Mouse (Mus musculus): Measurements from ENCODE around the gene Nr2c2. TPM values are rescaled to one million over a fixed set of nuclear protein-coding genes. Genes with fewer than 3 reads are reported as not detected.
"Not testable (repeated sequence)": the region's sequence is repeated elsewhere in the genome, so short reads cannot be mapped to it uniquely, and the experiment has no call there.

Gene Nr2c2
- total and polyA plus RNA-seq, 3 experiments = 12.2 to 14.3 (median 12.4) TPM

GRCm38 (mm10) chr6:92084932-92085331 lies 6.3 kb upstream of the Nr2c2 start:
- Histone ChIP-seq H3K36me3 (replicated peaks in 1 of 2; ENCODE audit: control insufficient read depth in 1 of 2, insufficient read depth in 1 of 2, low read length in 1 of 2) (no peaks in the 10 kb centered on the region), H3K4me1 (ENCODE audit: control insufficient read depth in 1 of 2, insufficient read depth in 2 of 2) (peaks cover 0 to under 1% of the 10 kb centered on the region in 2 experiments; a peak in 1 of 4 replicates), H3K4me2 (ENCODE audit: insufficient read depth, low read depth, poor library complexity, severe bottlenecking) (no peak overlapping the region), H3K9ac (ENCODE audit: insufficient read depth, low read depth) (no peak overlapping the region), H3K9me3 (replicated peaks; ENCODE audit: low read length) (no peaks in the 10 kb centered on the region), H3K79me2 (replicated peaks; ENCODE audit: control insufficient read depth, extremely low read depth, insufficient read depth, poor library complexity, severe bottlenecking) (no peaks in the 10 kb centered on the region), H3K27me3 (replicated peaks) (no peaks in the 10 kb centered on the region), H3K27ac (ENCODE audit: insufficient read depth, low read depth) (no peak overlapping the region), H3K4me3 (replicated peaks in 1 of 3; ENCODE audit: low read depth in 2 of 3, low read length in 2 of 3, poor library complexity in 1 of 3) (no peak overlapping the region)
- in situ Hi-C loops (cut with MboI; ENCODE audit: low pct_ligation_motif_present, low pct_unique_long_range_greater_than_20kb, low sequenced_read_pairs) (no loop called here), dilution Hi-C loops (cut with MboI; ENCODE audit: extremely low pct_ligation_motif_present, extremely low pct_unique_long_range_greater_than_20kb, low sequenced_read_pairs) (no loop called here)
- no peak for TF ChIP-seq SIN3A (IDR thresholded peaks at IDR 0.05; ENCODE audit: low read length)
- TF ChIP-seq POLR2AphosphoS2 (IDR thresholded peaks at IDR 0.05; ENCODE audit: low read depth, low read length) = no peak
- TF ChIP-seq EP300 (IDR thresholded peaks at IDR 0.05; ENCODE audit: low read length) = no peak
- TF ChIP-seq USF2 (conservative IDR thresholded peaks at IDR 0.05; ENCODE audit: low read depth, low read length) = no peak
- TF ChIP-seq USF1 (IDR thresholded peaks at IDR 0.05; ENCODE audit: low read depth, low read length) = no peak
- no peak for TF ChIP-seq TBP (conservative IDR thresholded peaks at IDR 0.05; ENCODE audit: low read depth, low read length)
- TF ChIP-seq BHLHE40 (IDR thresholded peaks at IDR 0.05; ENCODE audit: low read depth, low read length) = no peak
- DNase-seq (ENCODE audit: extremely low read depth) = no peak

- H3K9me3 ChIP-seq (replicated peaks; ENCODE audit: low read length); H3K9ac ChIP-seq (ENCODE audit: insufficient read depth, low read depth); H3K4me2 ChIP-seq (ENCODE audit: insufficient read depth, low read depth, poor library complexity, severe bottlenecking); in situ Hi-C loops (cut with MboI; ENCODE audit: low pct_ligation_motif_present, low pct_unique_long_range_greater_than_20kb, low sequenced_read_pairs); H3K36me3 ChIP-seq (replicated peaks in 1 of 2; ENCODE audit: control insufficient read depth in 1 of 2, insufficient read depth in 1 of 2, low read length in 1 of 2); DNase-seq (ENCODE audit: extremely low read depth); dilution Hi-C loops (cut with MboI; ENCODE audit: extremely low pct_ligation_motif_present, extremely low pct_unique_long_range_greater_than_20kb, low sequenced_read_pairs); H3K27me3 ChIP-seq (replicated peaks); H3K4me3 ChIP-seq (replicated peaks in 1 of 3; ENCODE audit: low read depth in 2 of 3, low read length in 2 of 3, poor library complexity in 1 of 3); H3K27ac ChIP-seq (ENCODE audit: insufficient read depth, low read depth): not testable (repeated sequence)
- Histone ChIP-seq H3K79me2 (replicated peaks; ENCODE audit: control insufficient read depth, extremely low read depth, insufficient read depth, poor library complexity, severe bottlenecking) (peaks cover 16% of the 10 kb centered on the region), H3K4me1 (ENCODE audit: control insufficient read depth in 1 of 2, insufficient read depth in 2 of 2) (peaks cover 0 to 18% of the 10 kb centered on the region in 2 experiments; a peak in 2 of 4 replicates)
These were observed 2.0 kb upstream of the Nr2c2 start for GRCm38 (mm10) chr6:92089141-92089540.

- DNase-seq (ENCODE audit: extremely low read depth) = no peak
- no peak for TF ChIP-seq SMC3 (IDR thresholded peaks at IDR 0.05; ENCODE audit: low read depth, low read length)
- no peak for TF ChIP-seq CHD1 (IDR thresholded peaks at IDR 0.05; ENCODE audit: low read depth, low read length)
- TF ChIP-seq IRF4 (IDR thresholded peaks at IDR 0.05; ENCODE audit: low read depth, low read length) = no peak
- no peak for TF ChIP-seq USF2 (conservative IDR thresholded peaks at IDR 0.05; ENCODE audit: low read depth, low read length)
- no peak for TF ChIP-seq ZC3H11A (IDR thresholded peaks at IDR 0.05; ENCODE audit: low read depth, low read length)
- no peak for TF ChIP-seq JUN (IDR thresholded peaks at IDR 0.05; ENCODE audit: insufficient read depth, low read depth, low read length)
- TF ChIP-seq E2F4 (IDR thresholded peaks at IDR 0.05; ENCODE audit: insufficient replicate concordance, low read depth, low read length) = no peak
- TF ChIP-seq NELFE (IDR thresholded peaks at IDR 0.05; ENCODE audit: low read depth, low read length) = no peak
- no peak for TF ChIP-seq MEF2A (IDR thresholded peaks at IDR 0.05; ENCODE audit: borderline replicate concordance, low read depth, low read length)
- no peak for TF ChIP-seq RAD21 (IDR thresholded peaks at IDR 0.05; ENCODE audit: low read depth, low read length)
- TF ChIP-seq CTCF (conservative IDR thresholded peaks at IDR 0.05 in 1 of 2, IDR thresholded peaks at IDR 0.05 in 1 of 2; ENCODE audit: low read depth in 2 of 2, low read length in 2 of 2) = no peak
- TF ChIP-seq BHLHE40 (IDR thresholded peaks at IDR 0.05; ENCODE audit: low read depth, low read length) = no peak
- no peak for TF ChIP-seq POLR2AphosphoS2 (IDR thresholded peaks at IDR 0.05; ENCODE audit: low read depth, low read length)
- TF ChIP-seq TCF12 (IDR thresholded peaks at IDR 0.05; ENCODE audit: low read depth, low read length) = no peak
- no peak for TF ChIP-seq TBP (conservative IDR thresholded peaks at IDR 0.05; ENCODE audit: low read depth, low read length)
- no peak for TF ChIP-seq MYC (IDR thresholded peaks at IDR 0.05; ENCODE audit: low read depth, low read length)
- TF ChIP-seq GABPA (IDR thresholded peaks at IDR 0.05; ENCODE audit: insufficient replicate concordance, low read depth, low read length) = no peak
- TF ChIP-seq ZNF384 (IDR thresholded peaks at IDR 0.05; ENCODE audit: low read depth, low read length) = no peak
- TF ChIP-seq ELF1 (IDR thresholded peaks at IDR 0.05; ENCODE audit: low read depth, low read length) = no peak
- H3K27me3 ChIP-seq (replicated peaks) = no peaks in the 10 kb centered on the region
- H3K79me2 ChIP-seq (replicated peaks; ENCODE audit: control insufficient read depth, extremely low read depth, insufficient read depth, poor library complexity, severe bottlenecking) = peaks cover 24% of the 10 kb centered on the region
- no peaks in the 10 kb centered on the region for H3K9me3 ChIP-seq (replicated peaks; ENCODE audit: low read length)
- H3K36me3 ChIP-seq (replicated peaks in 1 of 2; ENCODE audit: control insufficient read depth in 1 of 2, insufficient read depth in 1 of 2, low read length in 1 of 2) = peaks cover 0 to 5% of the 10 kb centered on the region in 2 experiments
- peak overlapping the region; percentile 12; the same call in 1 of the 2 replicates for H3K4me2 ChIP-seq (ENCODE audit: insufficient read depth, low read depth, poor library complexity, severe bottlenecking)
- no peak overlapping the region for H3K27ac ChIP-seq (ENCODE audit: insufficient read depth, low read depth)
- in situ Hi-C loops (cut with MboI; ENCODE audit: low pct_ligation_motif_present, low pct_unique_long_range_greater_than_20kb, low sequenced_read_pairs) = no loop called here
- peak overlapping the region in 1 of 3 experiments; percentile 85 for H3K4me3 ChIP-seq (replicated peaks in 1 of 3; ENCODE audit: low read depth in 2 of 3, low read length in 2 of 3, poor library complexity in 1 of 3)
- dilution Hi-C loops (cut with MboI; ENCODE audit: extremely low pct_ligation_motif_present, extremely low pct_unique_long_range_greater_than_20kb, low sequenced_read_pairs) = no loop called here
- H3K4me1 ChIP-seq (ENCODE audit: control insufficient read depth in 1 of 2, insufficient read depth in 2 of 2) = peaks cover 0 to 26% of the 10 kb centered on the region in 2 experiments; a peak in 2 of 4 replicates
- peak overlapping the region; percentile 98; the same call in 1 of the 2 replicates for H3K9ac ChIP-seq (ENCODE audit: insufficient read depth, low read depth)
These were observed 1.2 kb upstream of the Nr2c2 start for GRCm38 (mm10) chr6:92089982-92090381.
